ENCODE assay signal across 18 mouse cellular contexts in genomic region chr14:54737634-54738033, GRCm38 (mm10). TPM values are rescaled to one million over a fixed set of nuclear protein-coding genes. Genes with fewer than 3 reads are reported as not detected.
DNase-seq lines count a peak whose midpoint lies in the region; ATAC-seq and TF ChIP-seq lines count a peak whose summit lies in the region.
"Had no signal": no experiment of that assay in that cellular context is flagged by ENCODE, and none has a peak within 500 bp of the region (broad histone marks: within the 10 kb centered on the region; RNA-seq: fewer than 3 reads in every experiment).

No protein-coding gene starts in this region.

- WGBS in hindbrain, postnatal 0 days = 55% methylated on average over 10 of the region's 10 CpGs

- H3K9ac ChIP-seq in hindbrain, postnatal 0 days (replicated peaks; ENCODE audit: low read length) = no peak overlapping the region
- H3K9ac ChIP-seq: embryonic facial prominence, embryonic 12.5 days; limb, embryonic 12.5 days; liver, embryonic 15.5 days; neural tube, embryonic 12.5 days had no signal

- no peak for TF ChIP-seq CTCF in gastrocnemius, adult 2 months (IDR thresholded peaks at IDR 0.05)
- no peak for TF ChIP-seq CTCF in layer of hippocampus, adult 2 months (conservative IDR thresholded peaks at IDR 0.05)
- no peak for TF ChIP-seq CTCF in hindbrain, postnatal 0 days (IDR thresholded peaks at IDR 0.05; ENCODE audit: low read depth)

- peak overlapping the region; percentile 61 for H3K27ac ChIP-seq in gastrocnemius, adult 2 months
- H3K27ac ChIP-seq in layer of hippocampus, adult 2 months = peak overlapping the region; percentile 85
- peak overlapping the region; percentile 54; the same call in 1 of the 2 replicates for H3K27ac ChIP-seq in hindbrain, postnatal 0 days
- H3K27ac ChIP-seq: embryonic facial prominence, embryonic 12.5 days; limb, embryonic 12.5 days; liver, embryonic 15.5 days; neural tube, embryonic 12.5 days had no signal

- peak; percentile 52 for DNase-seq in gastrocnemius, adult 2 months
- no peak for DNase-seq in gastrocnemius, adult 18-20 months (ENCODE audit: low spot score)
- no peak for DNase-seq in layer of hippocampus, adult 2 months (ENCODE audit: low spot score in 2 of 2)
- DNase-seq in layer of hippocampus, adult 8-10 months (ENCODE audit: low spot score in 2 of 2) = no peak
- DNase-seq in cerebellum, adult 9-10 months = peak; percentile 64
- no peak for DNase-seq in hindbrain, postnatal 0 days (ENCODE audit: low spot score)
- DNase-seq in testis, postnatal 14 days (ENCODE audit: low spot score) = no peak
- DNase-seq: adrenal gland, postnatal 36 days; heart, postnatal 4 days; lung, postnatal 14 days; thymus, adult 18-20 months had no signal

- H3K4me2 ChIP-seq in hindbrain, postnatal 0 days (ENCODE audit: low read depth, low read length) = no peak overlapping the region
- H3K4me2 ChIP-seq: embryonic facial prominence, embryonic 12.5 days; heart, embryonic 11.5 days; limb, embryonic 12.5 days; liver, embryonic 15.5 days; neural tube, embryonic 12.5 days had no signal

- H3K4me3 ChIP-seq in gastrocnemius, adult 2 months = peak overlapping the region; percentile 7; the same call in 1 of the 2 replicates
- no peak overlapping the region for H3K4me3 ChIP-seq in layer of hippocampus, adult 2 months
- H3K4me3 ChIP-seq in hindbrain, postnatal 0 days (ENCODE audit: low read length) = no peak overlapping the region
- H3K4me3 ChIP-seq: embryonic facial prominence, embryonic 12.5 days; limb, embryonic 12.5 days; liver, embryonic 15.5 days; neural tube, embryonic 12.5 days had no signal

- no peaks in the 10 kb centered on the region for H3K9me3 ChIP-seq in hindbrain, postnatal 0 days (ENCODE audit: low read length)
- H3K9me3 ChIP-seq: embryonic facial prominence, embryonic 12.5 days; limb, embryonic 12.5 days; liver, embryonic 15.5 days; neural tube, embryonic 12.5 days had no signal

- no peaks in the 10 kb centered on the region for H3K36me3 ChIP-seq in hindbrain, postnatal 0 days (ENCODE audit: insufficient read depth, low read length)
- H3K36me3 ChIP-seq: embryonic facial prominence, embryonic 12.5 days; limb, embryonic 12.5 days; liver, embryonic 15.5 days; neural tube, embryonic 12.5 days had no signal

- H3K27me3 ChIP-seq in hindbrain, postnatal 0 days (ENCODE audit: insufficient read depth, low read length) = no peaks in the 10 kb centered on the region
- H3K27me3 ChIP-seq: embryonic facial prominence, embryonic 12.5 days; limb, embryonic 12.5 days; liver, embryonic 15.5 days; neural tube, embryonic 12.5 days had no signal

- H3K4me1 ChIP-seq in hindbrain, postnatal 0 days (ENCODE audit: insufficient read depth, low read length) = no peaks in the 10 kb centered on the region; the same call in 1 of the 2 replicates
- H3K4me1 ChIP-seq: neural tube, embryonic 12.5 days had no signal

- no peak for ATAC-seq in hindbrain, postnatal 0 days

- intact Hi-C loops in gastrocnemius, adult 2 months (cut with DNase I) = no loop called here

RNA-seq across cellular contexts. Expression of gene Cebpe, which starts 25.7 kb away (rescaled TPM):
- total RNA-seq in gastrocnemius, adult 2 months (2021) = not detected
- total RNA-seq in gastrocnemius, adult 18-20 months (2021) = not detected
- total RNA-seq in layer of hippocampus, adult 2 months (2021) = not detected
- not detected for total RNA-seq in layer of hippocampus, adult 8-10 months (2022)
- total RNA-seq in hindbrain, postnatal 0 days (2014; rRNA removed) = not detected in 2 replicates
- not detected in 2 replicates for polyA plus RNA-seq in hindbrain, postnatal 0 days (2015; fragmentation: Nextera tagmentation; extraction: Ambion mirVana)
- total RNA-seq: adrenal gland, postnatal 36 days; gastrocnemius, postnatal 36 days; heart, postnatal 4 days; layer of hippocampus, postnatal 25 days had no signal
- polyA plus RNA-seq: heart, embryonic 11.5 days; limb, embryonic 12.5 days had no signal

RNA-seq across cellular contexts. Expression of gene Gm29776, which starts 39.0 kb away (rescaled TPM):
- total RNA-seq in gastrocnemius, adult 2 months (2021) = not detected
- not detected for total RNA-seq in gastrocnemius, adult 18-20 months (2021)
- total RNA-seq in layer of hippocampus, adult 2 months (2021) = not detected
- under 1 TPM in 1 of 4 experiments, not detected in 3; 0.18 TPM for total RNA-seq in layer of hippocampus, adult 8-10 months (2022)
- 0.31 and 0.61 TPM in 2 replicates for total RNA-seq in hindbrain, postnatal 0 days (2014; rRNA removed)
- polyA plus RNA-seq in hindbrain, postnatal 0 days (2015; fragmentation: Nextera tagmentation; extraction: Ambion mirVana) = 0.26 and 0.28 TPM in 2 replicates
- total RNA-seq: gastrocnemius, postnatal 36 days; layer of hippocampus, postnatal 25 days had no signal

RNA-seq across cellular contexts. Expression of gene Slc7a8, which starts 44.1 kb away (rescaled TPM):
- 10 to 100 TPM; 21.4 to 23.6 TPM for total RNA-seq in gastrocnemius, adult 2 months (2021)
- total RNA-seq in gastrocnemius, adult 18-20 months (2021) = 10 to 100 TPM; 10.7 to 24.4 TPM
- total RNA-seq in layer of hippocampus, adult 2 months (2021) = 10 to 100 TPM; 49.4 to 54.1 TPM
- total RNA-seq in layer of hippocampus, adult 8-10 months (2022) = 10 to 100 TPM; 49.8 to 67.2 (median 58.5) TPM
- total RNA-seq in hindbrain, postnatal 0 days (2014; rRNA removed) = 8.9 and 10.6 TPM in 2 replicates
- polyA plus RNA-seq in hindbrain, postnatal 0 days (2015; fragmentation: Nextera tagmentation; extraction: Ambion mirVana) = 7.9 and 9.3 TPM in 2 replicates

RNA-seq across cellular contexts. Expression of gene Acin1, which starts 50.9 kb away (rescaled TPM):
- 10 to 100 TPM; 75.5 to 81.7 TPM for total RNA-seq in gastrocnemius, adult 2 months (2021)
- total RNA-seq in gastrocnemius, adult 18-20 months (2021) = 10 to 100 TPM; 62.6 to 72.6 TPM
- 100 to 1,000 TPM; 223 to 242 TPM for total RNA-seq in layer of hippocampus, adult 2 months (2021)
- total RNA-seq in layer of hippocampus, adult 8-10 months (2022) = 100 to 1,000 TPM; 190 to 255 (median 232) TPM
- 101 and 118 TPM in 2 replicates for total RNA-seq in hindbrain, postnatal 0 days (2014; rRNA removed)
- polyA plus RNA-seq in hindbrain, postnatal 0 days (2015; fragmentation: Nextera tagmentation; extraction: Ambion mirVana) = 102 and 106 TPM in 2 replicates

RNA-seq across cellular contexts. Expression of gene 1700123O20Rik, which starts 51.6 kb away (rescaled TPM):
- total RNA-seq in gastrocnemius, adult 2 months (2021) = 10 to 100 TPM in 1 of 2 experiments, 1 to 10 TPM in 1; 7.0 to 11.0 TPM
- 10 to 100 TPM in 1 of 2 experiments, 1 to 10 TPM in 1; 7.8 to 10.6 TPM for total RNA-seq in gastrocnemius, adult 18-20 months (2021)
- 10 to 100 TPM; 20.8 to 22.1 TPM for total RNA-seq in layer of hippocampus, adult 2 months (2021)
- total RNA-seq in layer of hippocampus, adult 8-10 months (2022) = 10 to 100 TPM; 17.9 to 27.8 (median 23.7) TPM
- total RNA-seq in hindbrain, postnatal 0 days (2014; rRNA removed) = 29.6 and 37.9 TPM in 2 replicates
- 64.1 and 67.7 TPM in 2 replicates for polyA plus RNA-seq in hindbrain, postnatal 0 days (2015; fragmentation: Nextera tagmentation; extraction: Ambion mirVana)

Comparison
In these comparisons a context has a peak if more than half of its experiments do, and no peak if none do; other contexts are left out.
1. DNase-seq: peak in gastrocnemius, adult 2 months (single experiment) and cerebellum, adult 9-10 months (single experiment); none in gastrocnemius, adult 18-20 months (single experiment), layer of hippocampus, adult 2 months (0 of 2), layer of hippocampus, adult 8-10 months (0 of 2), hindbrain, postnatal 0 days (single experiment) and testis, postnatal 14 days (single experiment).
2. Peak in every context shown above with its lines, with median percentiles within 50 percentile points of each other: H3K27ac ChIP-seq.